Mouse (Mus musculus) MN1 (cell line): ENCODE results near the gene Lancl1.
A peak's percentile ranks its signal among the peaks of the same experiment; 100 is the strongest.

ENCODE experiments used
- DNase-seq: peaks from one replicate; pipeline ENCODE4 v3.0.0-alpha.2; 2016; ENCODE audit warnings: low spot score

Lancl1 gene

DNA sequence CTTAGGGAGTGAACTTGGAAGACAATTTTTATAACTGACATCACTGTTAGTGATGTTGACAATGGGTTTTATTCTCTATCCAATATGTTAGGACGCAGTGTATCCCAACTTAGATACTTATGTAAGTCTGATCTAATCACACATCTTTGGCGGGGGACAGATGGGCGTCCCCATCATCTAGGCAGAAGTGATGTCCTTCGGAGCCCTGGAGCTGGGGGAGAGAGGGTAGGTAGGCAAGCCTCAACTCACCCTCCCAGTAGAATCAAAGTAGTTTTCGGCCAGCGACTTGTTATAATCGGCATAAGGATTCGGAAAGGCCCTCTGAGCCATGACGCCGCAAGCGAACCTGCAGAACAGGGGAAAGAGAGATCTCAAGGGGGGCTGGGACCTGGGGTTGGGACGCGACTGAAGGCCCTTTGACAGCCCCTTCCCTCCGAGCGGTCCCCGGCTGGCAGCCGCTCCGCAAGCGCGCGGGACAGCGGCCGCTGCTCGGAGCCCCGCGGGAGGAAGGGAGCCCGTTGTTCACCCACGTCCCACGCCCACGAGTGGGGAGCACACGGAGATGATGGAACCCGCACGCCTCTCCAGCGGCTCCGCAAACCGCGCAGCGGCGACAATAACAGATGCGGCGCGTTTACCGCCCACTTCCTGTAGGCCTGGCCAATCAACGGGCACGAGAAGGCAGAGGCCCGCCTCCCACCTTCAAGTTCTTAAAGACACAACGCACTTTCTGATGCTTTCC, at the start of gene Lancl1:
Lancl1 (minus strand) TSS at position 627 of the 742 bp plus-strand sequence.
- DNase-seq, result peak; percentile 91

DNA sequence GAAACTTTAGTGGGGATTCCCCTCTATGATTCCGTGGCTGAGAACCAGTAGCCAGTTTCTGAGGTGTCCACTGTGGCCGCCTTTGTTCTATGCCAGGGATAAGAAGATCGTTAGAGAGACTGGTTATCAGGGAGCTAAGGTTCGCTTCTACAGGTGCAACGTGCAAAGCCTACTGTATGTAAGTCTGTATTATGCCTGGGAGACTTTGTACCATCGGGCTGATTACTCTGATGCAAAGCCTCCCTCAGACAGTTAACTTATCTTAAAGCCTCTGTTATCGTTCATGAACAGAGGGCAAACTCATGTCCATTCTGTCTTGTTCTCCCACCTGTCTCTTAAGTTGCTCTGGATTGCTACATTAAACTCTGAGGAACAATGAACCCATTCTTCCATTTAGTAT, 40.5 kb upstream of the Lancl1 start:
- DNase-seq, result no peak

DNA sequence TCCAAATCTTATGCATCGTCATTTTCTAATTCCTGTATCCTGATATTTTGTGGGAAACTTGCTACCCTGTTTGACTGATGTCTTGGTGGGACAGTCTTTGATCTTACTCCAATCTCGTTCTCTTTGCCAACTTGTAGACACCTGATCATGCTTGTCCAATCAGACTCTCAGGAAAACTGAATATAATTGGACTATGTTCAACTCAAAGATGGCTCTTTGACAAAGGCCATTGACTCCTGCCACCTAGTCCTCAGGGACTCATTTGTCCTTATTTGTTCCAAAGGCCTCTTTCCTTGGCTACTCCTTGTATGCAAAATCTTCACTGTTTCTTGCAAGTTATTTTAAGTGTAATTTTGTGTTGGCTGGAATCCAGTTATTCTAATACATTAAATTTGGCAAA, 40.0 kb upstream of the Lancl1 start:
- no peak for DNase-seq

DNA sequence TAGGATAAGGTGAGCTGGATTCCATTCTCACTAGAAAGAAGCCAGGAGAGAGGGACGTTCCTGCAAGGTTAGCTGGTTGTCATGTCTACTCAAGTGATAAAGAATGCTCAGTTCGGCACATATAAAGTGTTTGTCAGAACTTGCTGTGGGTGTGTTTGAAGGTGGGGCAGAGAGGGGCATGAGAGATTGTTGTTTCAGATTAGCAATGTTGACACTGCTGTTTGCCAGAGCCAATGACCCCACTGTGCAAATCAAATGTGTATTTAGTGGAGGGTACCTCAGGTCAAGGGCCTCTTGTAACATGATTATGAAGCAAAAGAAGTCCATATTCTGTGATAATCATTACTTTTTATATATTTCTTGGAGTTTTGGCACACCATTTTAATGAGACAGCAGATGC, 39.1 kb upstream of the Lancl1 start:
- no peak for DNase-seq

DNA sequence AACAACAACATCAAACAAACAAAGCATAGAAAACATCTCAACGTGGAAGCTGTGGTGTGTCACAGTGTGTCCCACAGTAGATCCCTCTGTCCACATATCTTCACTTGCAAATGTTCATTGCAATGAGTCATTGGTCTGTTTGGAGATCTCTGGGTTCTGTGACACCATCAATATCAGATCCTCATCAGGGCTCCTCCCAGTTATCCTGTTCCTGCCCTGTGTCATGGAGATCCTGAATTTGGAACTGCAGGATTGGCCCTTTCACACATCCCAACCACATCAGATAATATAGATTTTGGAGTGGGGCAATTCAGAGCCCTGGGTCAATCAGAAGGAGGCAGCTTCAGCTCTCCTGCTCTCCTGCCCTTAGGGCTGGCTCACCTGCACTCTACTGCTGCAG, 28.9 kb upstream of the Lancl1 start:
- no peak for DNase-seq

DNA sequence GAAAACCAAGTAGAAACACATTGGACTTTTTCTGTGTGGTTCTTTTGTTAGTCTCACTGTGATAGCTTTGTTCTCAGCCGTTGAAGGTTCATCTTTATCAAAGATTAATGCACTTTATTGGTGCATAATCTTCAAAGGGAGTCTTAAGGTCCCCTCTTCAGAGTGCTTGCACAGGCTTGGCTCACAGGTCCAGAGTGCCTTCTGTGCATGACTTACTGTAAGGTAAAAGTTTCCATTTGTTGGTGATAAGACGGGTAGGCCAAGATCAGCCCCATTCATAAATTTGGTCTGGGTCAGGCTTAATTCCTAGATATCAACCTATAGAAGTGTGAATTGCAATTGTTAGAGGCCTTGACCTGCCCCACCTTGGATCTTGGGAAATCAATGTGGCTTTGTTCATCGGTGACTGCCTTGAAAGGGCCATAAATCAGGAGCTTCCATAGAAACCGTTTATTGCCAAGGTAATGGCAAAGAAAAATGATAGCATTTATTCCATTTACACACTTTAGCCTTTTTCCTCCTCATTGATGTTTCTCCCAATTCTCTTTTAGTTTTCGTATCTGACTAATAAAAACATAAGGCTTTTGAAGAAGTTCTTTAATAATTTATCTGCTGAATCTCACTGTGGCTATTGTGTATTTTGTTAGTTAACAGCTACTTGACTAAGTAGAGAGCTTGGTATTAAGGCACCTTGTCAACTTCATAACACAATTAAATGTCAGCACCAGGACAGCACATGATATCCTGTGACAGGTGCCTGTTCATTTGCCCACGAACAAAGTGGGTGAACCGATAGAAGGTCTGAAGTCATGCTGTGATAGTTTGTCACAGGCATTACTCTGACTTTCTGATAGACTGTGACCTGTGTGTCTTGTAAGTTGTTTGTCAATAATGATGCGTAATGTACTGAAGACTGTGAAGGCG, 26.9 kb upstream of the Lancl1 start:
- DNase-seq, result no peak

DNA sequence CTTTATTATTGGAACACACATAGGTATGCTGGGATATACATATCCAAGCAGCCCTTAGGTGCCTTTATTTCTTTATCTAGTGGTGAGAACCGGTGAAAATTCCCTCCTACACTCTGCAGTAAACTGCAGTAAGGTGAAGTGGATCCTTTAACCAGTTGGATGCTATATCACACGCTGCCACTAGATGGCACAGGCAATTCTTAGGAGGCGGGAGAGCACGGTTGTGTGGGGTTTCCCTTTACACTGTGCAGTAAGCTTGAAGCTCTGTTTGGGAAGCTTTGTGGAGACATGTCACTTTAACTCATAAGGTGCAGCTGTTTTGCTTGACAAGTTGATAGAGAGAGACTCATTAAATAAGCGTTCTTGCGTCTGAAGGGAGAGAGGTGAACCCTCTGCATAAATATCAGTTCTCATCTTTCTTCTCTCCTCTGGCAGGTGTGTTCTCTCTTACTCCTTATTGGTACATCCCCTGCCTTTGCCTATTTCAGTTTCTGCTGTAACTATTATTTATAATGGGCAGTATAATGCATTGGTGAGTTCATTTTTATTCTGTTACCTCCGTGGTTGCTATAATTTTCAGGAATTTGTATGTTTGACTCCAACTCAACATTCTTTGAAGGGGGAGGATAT, 22.9 kb upstream of the Lancl1 start:
- peak; percentile 70 for DNase-seq

DNA sequence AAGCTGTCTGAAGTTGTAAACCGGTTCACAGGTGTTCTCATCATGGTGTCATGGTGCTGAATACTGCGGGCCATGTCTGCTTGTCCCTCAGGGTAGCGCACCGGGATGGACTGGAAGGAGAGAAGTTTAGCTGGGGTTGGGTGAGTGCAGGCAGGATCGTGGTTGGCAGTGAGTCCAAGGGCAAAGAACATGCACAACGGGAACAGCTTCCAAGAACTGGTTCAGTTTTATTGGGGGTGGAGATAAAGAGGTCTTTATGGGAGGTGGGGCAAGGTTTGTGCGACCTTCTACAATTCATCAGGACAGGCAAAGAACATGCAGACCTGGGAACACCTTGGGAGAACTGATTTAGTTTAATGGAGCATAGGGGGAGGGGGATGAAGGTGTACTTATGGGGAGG, 17.1 kb upstream of the Lancl1 start:
- no peak for DNase-seq

DNA sequence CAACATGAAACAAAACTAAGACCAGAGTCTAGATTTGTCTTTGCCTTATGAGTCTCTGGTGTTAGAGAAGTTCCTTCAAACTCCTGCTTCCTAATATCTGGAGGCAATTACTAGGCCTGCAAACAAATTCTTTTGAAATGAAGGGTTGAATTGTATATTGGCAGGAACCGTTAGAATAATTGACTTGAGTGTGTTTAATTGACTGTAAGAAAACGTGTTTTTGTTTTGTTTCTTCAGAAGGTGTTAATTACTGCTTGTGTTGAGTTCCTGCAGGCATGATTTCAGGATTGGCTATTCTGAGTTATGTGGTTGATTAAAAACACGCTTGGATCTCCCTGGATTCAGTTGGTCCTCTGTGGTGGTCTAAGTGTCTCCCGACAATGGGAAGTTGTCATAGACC, 14.0 kb upstream of the Lancl1 start:
- no peak for DNase-seq

DNA sequence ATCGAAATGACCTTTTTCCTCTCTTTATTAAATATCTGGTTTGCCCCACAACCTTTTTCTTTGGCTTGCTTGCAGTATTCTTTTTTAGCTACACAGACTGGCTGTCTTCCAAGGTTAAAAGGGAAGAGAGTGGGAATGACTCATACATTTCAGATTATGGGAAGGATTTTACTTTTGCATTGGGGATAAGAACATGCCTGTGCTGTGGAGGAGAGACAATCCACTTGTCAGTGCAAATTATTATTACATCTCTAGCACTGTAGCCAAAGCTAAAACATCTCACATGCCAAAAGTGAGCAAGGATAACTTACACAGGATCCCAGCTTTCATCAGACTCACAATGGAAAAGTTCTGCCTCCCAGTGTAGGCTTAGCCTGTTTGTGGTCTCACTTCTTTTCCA, 10.9 kb upstream of the Lancl1 start:
- peak; percentile 32 for DNase-seq

DNA sequence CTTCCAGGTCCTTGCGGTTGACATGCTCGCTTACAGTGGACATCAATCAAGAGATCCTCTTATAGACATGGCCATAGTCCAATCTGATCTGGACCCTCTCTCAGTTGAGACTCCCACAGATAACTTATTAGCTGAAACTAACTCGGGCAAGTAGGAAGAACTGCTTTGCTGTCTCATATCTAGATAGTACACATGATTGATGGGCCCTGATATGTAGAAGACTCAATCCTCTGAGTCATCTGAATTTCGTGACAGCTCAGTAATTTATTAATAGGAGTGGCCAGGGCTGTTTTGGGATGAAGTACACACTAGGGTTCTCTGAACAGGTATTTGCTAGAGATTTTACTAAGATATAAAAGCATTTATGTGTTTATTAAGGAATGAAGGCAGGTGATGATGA, 10.0 kb upstream of the Lancl1 start:
- DNase-seq, result no peak

DNA sequence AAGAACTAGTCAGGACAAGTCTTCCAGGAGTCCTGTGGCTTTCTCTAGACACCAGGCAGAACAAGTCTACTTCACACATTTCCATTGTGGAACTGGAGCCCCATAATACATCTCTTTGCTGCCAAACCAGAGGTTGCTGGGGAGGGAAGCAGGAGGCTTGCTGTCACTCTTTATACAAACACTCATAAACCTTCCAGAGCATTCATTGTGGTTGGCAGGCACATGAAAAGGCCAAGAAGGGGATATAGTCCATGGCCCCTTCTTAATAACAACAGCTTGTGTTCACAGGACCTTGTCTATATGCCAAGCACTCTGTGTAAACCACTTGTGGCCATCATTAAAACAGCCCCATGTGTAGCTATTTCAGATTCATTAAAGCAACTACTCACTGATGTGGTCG, 6.4 kb upstream of the Lancl1 start:
- no peak for DNase-seq

DNA sequence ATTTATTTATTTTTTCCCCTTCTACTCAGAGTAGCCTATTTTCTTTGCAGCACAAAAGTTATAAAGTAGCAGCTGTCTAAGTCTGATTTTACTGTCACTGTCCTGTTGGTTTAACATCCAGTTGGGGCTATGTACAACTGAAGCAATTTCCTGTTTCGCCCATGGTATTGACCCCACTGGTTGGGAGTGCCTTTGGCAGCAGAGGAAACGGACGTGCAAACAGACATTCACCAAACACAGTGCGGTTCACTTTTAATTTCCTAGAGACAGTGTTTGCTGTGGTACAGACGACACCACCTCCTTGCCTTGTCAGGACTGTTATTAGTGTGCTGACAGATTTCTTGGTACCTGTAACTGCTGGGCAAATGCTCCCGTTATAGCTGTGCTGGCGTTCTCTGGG, 3.9 kb upstream of the Lancl1 start:
- no peak for DNase-seq

DNA sequence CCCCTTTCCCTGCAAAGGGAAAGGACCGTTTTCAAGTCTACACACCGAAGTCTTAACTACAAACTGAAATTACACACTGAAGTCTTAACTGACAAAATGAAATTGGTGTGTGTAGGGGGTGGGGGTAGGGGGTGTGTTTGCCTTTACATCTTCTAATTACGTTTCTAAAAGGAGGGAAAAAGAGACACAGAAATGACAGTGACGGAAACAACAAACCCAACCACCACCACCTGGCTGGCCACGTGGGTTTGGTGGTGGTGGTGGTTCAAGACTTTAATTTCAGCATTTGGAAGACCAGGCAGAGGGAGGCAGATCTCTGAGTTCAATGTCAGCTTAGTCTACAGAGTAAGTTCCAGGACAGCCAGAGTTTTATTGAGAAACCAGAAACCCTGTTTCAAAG, 411 bp upstream of the Lancl1 start:
- no peak for DNase-seq

DNA sequence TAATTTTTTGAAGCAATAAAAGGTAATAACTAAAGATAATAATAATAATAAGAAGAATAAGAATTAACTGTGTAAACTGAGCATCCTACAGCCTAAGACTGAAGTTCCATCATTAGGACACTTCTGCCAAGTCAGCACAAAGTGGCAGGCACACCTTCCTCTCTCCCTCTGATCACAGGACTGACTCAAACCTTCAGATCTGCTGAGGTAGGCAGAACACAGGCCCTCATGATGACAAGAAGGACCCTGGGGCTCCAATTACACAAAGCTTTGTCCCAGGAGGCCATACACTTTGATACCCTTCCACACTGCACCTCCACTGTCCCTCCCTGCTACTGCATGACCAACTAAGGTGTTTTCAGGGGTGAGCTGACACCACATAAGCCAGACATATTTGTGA, 1.5 kb downstream of the Lancl1 start:
- no peak for DNase-seq

DNA sequence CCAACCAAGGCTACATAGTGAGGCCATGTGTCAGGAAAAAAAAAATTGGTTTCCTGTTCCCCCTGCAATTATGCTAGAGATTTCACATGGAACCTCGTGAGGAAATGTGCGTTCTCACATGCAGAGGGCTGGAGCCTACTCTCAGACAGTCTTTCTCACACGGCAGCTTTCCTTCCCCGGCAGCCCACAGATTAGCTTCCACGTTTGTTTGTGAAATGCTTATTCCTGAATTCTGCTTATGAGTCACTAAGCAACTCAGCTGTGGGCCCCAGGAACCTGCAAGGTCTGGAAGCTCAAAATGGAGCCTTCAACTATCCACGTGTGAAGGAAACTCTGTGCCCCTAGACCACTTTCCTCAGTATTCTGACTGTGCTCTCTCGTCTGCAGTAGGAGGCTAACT, 5.4 kb downstream of the Lancl1 start:
- DNase-seq, result no peak

DNA sequence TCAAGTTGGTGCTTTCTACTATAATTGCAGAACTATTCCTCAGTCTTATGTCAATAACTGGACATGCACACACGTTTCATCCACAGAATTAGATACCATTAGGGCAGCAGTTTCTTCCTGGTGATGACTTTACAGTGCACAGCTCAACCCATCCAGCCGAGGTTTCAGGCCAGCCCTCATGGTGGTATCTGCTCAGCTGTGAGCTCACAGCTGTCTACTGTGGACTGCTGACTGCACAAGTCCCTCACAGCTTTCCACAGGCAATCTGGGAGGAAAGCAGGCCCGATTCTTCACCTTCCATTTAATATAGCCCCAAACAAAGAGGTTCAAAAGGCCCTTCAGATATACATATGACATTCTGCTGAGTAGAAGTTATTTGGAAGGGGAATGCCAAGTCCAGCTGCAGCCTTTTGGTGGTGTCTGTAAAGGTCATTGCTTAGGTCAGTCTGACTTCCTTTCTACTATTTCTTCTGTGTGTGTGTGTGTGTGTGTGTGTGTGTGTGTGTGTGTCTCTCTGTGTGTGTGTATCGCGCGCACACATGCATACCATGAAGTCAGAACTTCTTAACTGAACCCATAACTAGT, 11.7 kb downstream of the Lancl1 start:
- no peak for DNase-seq

DNA sequence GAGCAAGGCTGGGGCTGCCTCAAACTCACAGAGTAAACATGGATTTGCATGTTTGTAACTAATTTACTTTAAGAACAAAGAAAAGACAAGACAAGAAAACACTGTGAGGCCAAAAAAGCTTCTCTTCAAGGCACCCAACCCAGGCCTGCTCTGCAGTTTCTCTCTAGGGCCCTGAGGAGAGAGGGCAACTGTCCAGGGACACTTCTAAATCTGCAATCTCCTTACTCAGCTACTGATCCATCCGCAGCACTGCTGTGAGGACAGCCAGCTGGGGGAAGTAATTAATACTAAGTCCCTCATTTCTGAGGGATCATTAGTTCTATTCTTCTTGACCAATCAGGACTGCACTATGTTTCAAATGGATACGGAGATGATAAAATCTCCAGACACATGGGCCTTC, 12.5 kb downstream of the Lancl1 start:
- DNase-seq, result no peak

DNA sequence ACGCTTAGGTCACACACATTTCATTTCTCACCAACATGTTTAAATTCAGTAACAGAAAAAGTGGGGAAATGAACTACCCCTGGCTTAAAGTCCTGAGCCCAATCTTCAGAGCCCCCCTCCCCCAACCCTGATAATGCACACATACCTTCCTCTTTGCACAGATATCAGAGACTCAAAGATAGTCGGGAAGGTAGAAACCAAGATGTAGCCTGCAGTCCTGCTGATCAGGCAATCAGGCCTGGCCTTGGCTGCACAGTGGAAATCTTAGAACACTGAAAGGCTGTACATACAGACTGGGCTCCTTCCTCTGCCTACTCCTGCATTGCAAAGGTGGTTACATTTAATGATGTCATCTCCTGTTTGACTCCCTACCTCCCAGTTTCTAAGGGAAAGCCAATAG, 15.9 kb downstream of the Lancl1 start:
- DNase-seq, result no peak

DNA sequence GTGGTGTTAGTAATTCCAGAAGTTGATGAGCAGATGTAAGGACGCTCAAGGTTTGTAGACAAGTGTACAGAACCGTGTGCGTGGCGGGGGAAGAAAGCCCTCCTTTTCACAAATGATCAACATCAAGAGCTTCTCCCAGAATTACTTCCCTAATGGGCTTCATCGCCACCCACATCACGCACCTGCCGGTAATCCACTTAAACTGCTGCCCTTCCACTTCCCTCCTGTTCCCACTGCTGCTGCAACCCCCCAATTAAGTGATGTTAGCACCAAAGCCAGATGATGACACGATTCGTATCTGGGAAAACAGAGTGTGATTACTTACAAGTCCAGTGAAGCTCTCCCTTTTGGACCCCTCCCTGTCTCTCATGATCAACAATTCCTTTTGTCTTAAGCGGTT, 16.6 kb downstream of the Lancl1 start:
- no peak for DNase-seq

DNA sequence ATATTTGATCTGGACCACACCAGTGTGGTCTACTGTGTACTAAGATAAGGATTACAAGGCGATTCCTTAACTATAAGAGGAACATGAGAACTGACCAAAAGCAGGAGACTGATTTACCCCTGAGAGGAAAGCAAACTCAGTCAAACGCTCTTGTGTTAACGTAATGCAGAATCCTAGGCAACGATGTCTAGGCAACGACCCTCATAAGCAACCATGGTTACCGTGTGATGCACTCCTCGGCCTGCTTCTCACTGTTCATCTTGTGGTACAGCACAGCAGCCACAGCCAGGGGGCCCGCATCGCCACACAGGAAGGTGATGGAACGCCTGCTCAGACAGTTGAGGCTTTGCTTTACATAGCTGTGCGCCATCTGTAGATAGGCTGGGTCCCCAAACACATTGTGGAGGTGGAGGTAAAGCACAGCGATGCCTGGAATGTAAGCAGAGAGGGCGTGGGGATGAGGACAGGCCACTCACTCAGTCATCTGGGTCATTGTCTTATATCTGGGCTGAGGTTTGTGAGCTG, 18.0 kb downstream of the Lancl1 start:
- no peak for DNase-seq

DNA sequence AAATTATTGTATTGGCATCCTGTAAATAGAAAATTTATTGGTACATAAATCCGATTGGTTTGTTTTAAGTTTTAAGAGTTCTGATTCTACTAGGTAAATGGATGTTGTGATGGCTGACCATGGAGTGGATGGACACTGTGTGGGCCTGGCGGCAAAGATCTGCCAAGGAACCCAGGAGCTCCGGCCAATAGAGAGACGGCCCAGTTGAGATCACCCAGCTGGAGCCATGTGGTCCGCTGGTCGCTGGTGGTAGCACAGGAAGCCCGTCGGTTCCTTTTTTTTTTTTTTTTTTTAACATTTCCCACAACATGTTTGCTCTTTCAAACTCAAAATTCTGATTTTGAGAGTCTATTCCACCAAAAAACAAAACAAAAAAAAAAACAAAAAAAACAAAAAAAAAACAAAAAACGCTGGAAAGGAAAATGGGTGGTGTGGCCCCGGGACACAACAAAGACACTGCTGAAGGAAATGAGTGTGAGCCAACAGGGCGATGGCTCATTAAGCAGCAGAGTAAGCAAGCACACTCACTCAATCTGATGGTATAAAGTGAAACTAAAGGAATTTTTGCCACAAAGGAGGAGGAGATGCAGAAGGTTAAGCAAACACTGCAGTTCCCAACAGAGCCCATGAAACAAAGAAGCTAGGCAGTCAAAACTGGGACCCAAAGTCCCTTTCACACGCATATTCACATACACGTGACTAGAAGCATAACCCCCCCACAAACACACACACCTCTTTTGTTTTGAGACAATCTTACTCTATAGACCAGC, 21.4 kb downstream of the Lancl1 start:
- DNase-seq, result no peak
